8 mouse cellular contexts compared by ENCODE assay signal in genomic region chr8:119422123-119422711, GRCm38 (mm10). TPM values are rescaled to one million over a fixed set of nuclear protein-coding genes. Genes with fewer than 3 reads are reported as not detected.
A peak's percentile ranks its signal among the peaks of the same experiment; 100 is the strongest.
DNase-seq lines count a peak whose midpoint lies in the region; ATAC-seq and TF ChIP-seq lines count a peak whose summit lies in the region.

No protein-coding gene starts in this region.

- H3K4me1 ChIP-seq in testis, adult 2 months (ENCODE audit: control insufficient read depth, insufficient read depth, low read length) = peaks cover 12% of the 10 kb centered on the region
- H3K4me1 ChIP-seq in heart, embryonic 13.5 days = peaks cover 46% of the 10 kb centered on the region

- no peak overlapping the region for H3K4me3 ChIP-seq in testis, adult 2 months (ENCODE audit: control insufficient read depth, low read depth, low read length)
- H3K4me3 ChIP-seq in heart, embryonic 13.5 days = no peak overlapping the region

- no peaks in the 10 kb centered on the region for H3K9me3 ChIP-seq in heart, embryonic 13.5 days

- peak; percentile 53 for DNase-seq in gastrocnemius, adult 18-20 months (ENCODE audit: low spot score)
- no peak for DNase-seq in gastrocnemius, postnatal 36 days
- no peak for DNase-seq in testis, postnatal 10 days (ENCODE audit: low spot score)
- peak; percentile 54 for DNase-seq in skeletal muscle tissue, adult 2 months (ENCODE audit: low read depth, low spot score)
- no peak for DNase-seq in embryo, embryonic 11 days
- DNase-seq in layer of hippocampus, postnatal 25 days (ENCODE audit: extremely low spot score in 1 of 2, low spot score in 1 of 2) = no peak

- ATAC-seq in heart, embryonic 13.5 days (ENCODE audit: extremely low read depth, insufficient number of reproducible peaks, low FRiP score, low TSS enrichment) = peak; percentile 16; the same call in 1 of the 2 replicates

- no peaks in the 10 kb centered on the region for H3K36me3 ChIP-seq in testis, adult 2 months (ENCODE audit: control insufficient read depth, insufficient read depth, low read length)
- no peaks in the 10 kb centered on the region for H3K36me3 ChIP-seq in heart, embryonic 13.5 days

- intact Hi-C loops in gastrocnemius, postnatal 36 days (cut with DNase I) = no loop called here

- no peak for TF ChIP-seq CTCF in testis, adult 2 months (IDR thresholded peaks at IDR 0.05; ENCODE audit: control insufficient read depth, insufficient read depth, insufficient replicate concordance, low read depth, low read length)

- no peak overlapping the region for H3K4me2 ChIP-seq in heart, embryonic 13.5 days

- H3K27ac ChIP-seq in testis, adult 2 months (ENCODE audit: control insufficient read depth, insufficient read depth, low read depth, low read length) = 0 out of 2 replicates have a peak overlapping the region, but pooled peaks have one; percentile 12
- H3K27ac ChIP-seq in heart, embryonic 13.5 days (replicated peaks) = no peak overlapping the region; the same call in 1 of the 2 replicates

- 47% methylated on average over 9 of the region's 9 CpGs for WGBS in heart, embryonic 13.5 days

- peak overlapping the region; percentile 2; the same call in 1 of the 2 replicates for H3K9ac ChIP-seq in heart, embryonic 13.5 days

- H3K27me3 ChIP-seq in testis, adult 2 months (ENCODE audit: control insufficient read depth, insufficient read depth, low read length) = no peaks in the 10 kb centered on the region
- H3K27me3 ChIP-seq in heart, embryonic 13.5 days (replicated peaks) = peaks cover 13% of the 10 kb centered on the region; the same call in 1 of the 2 replicates

- no peak for TF ChIP-seq POLR2A in testis, adult 2 months (IDR thresholded peaks at IDR 0.05; ENCODE audit: control insufficient read depth, low read depth, low read length)

RNA-seq across cellular contexts. Expression of gene Osgin1, which starts 11.7 kb away (rescaled TPM):
- total RNA-seq in gastrocnemius, adult 18-20 months (2021) = 10 to 100 TPM in 1 of 2 experiments, 1 to 10 TPM in 1; 9.3 to 13.9 TPM
- 10 to 100 TPM; 15.1 to 17.3 TPM for total RNA-seq in gastrocnemius, postnatal 36 days (2021)
- 437 and 440 TPM in 2 replicates for polyA plus RNA-seq in testis, adult 2 months (2012; rRNA removed)
- 0.51 and 0.89 TPM in 2 replicates for polyA plus RNA-seq in heart, embryonic 13.5 days (2015; fragmentation: Nextera tagmentation; extraction: Ambion mirVana)
- total RNA-seq in layer of hippocampus, postnatal 25 days (2021) = under 1 TPM; 0.42 to 0.49 TPM

RNA-seq across cellular contexts. Expression of gene Necab2, which starts 24.3 kb away (rescaled TPM):
- total RNA-seq in gastrocnemius, adult 18-20 months (2021) = under 1 TPM in 1 of 2 experiments, not detected in 1; 0.16 TPM
- total RNA-seq in gastrocnemius, postnatal 36 days (2021) = under 1 TPM in 1 of 2 experiments, not detected in 1; 0.52 TPM
- 14.8 and 16.0 TPM in 2 replicates for polyA plus RNA-seq in testis, adult 2 months (2012; rRNA removed)
- 0.57 and 0.79 TPM in 2 replicates for polyA plus RNA-seq in heart, embryonic 13.5 days (2015; fragmentation: Nextera tagmentation; extraction: Ambion mirVana)
- total RNA-seq in layer of hippocampus, postnatal 25 days (2021) = 100 to 1,000 TPM; 101 to 115 TPM

RNA-seq across cellular contexts. Expression of gene Mlycd, which starts 27.5 kb away (rescaled TPM):
- total RNA-seq in gastrocnemius, adult 18-20 months (2021) = 10 to 100 TPM; 75.0 to 87.3 TPM
- total RNA-seq in gastrocnemius, postnatal 36 days (2021) = 100 to 1,000 TPM in 1 of 2 experiments, 10 to 100 TPM in 1; 73.5 to 114 TPM
- polyA plus RNA-seq in testis, adult 2 months (2012; rRNA removed) = 5.3 and 5.4 TPM in 2 replicates
- 17.0 and 17.1 TPM in 2 replicates for polyA plus RNA-seq in heart, embryonic 13.5 days (2015; fragmentation: Nextera tagmentation; extraction: Ambion mirVana)
- 10 to 100 TPM; 28.7 to 30.0 TPM for total RNA-seq in layer of hippocampus, postnatal 25 days (2021)

Comparison
In these comparisons a context has a peak if more than half of its experiments do, and no peak if none do; other contexts are left out.
1. DNase-seq: peak in gastrocnemius, adult 18-20 months (single experiment) and skeletal muscle tissue, adult 2 months (single experiment); none in gastrocnemius, postnatal 36 days (0 of 2), testis, postnatal 10 days (single experiment), embryo, embryonic 11 days (single experiment) and layer of hippocampus, postnatal 25 days (0 of 2).
2. RNA of gene Osgin1, which starts 11.7 kb away (total RNA-seq): 15.1 to 17.3 TPM in gastrocnemius, postnatal 36 days and 9.3 to 13.9 TPM in gastrocnemius, adult 18-20 months; 0.42 to 0.49 TPM in layer of hippocampus, postnatal 25 days; every median in the first group is over 4 times any median in the second.
3. RNA of gene Necab2, which starts 24.3 kb away (total RNA-seq): 101 to 115 TPM in layer of hippocampus, postnatal 25 days; 0.52 TPM in gastrocnemius, postnatal 36 days and 0.16 TPM in gastrocnemius, adult 18-20 months; every median in the first group is over 10 times any median in the second.